Mouse (Mus musculus) hindbrain, postnatal 0 days (tissue): ENCODE data around the gene Nt5c2. TPM values are rescaled to one million over a fixed set of nuclear protein-coding genes. Genes with fewer than 3 reads are reported as not detected.

ENCODE experiments used
- ATAC-seq: fragments of 200-750 bp; cut with Nextera tagmentation; 2 replicates; pipeline ENCODE4 v1.8.0; 2017; ENCODE audit warnings: mild to moderate bottlenecking, moderate TSS enrichment, moderate library complexity
- DNase-seq: peaks from one replicate; pipeline ENCODE4 v3.0.0-alpha.2; 2015; ENCODE audit warnings: low spot score
- H3K27ac ChIP-seq: fragments of 300-500 bp; sonication (generic); 2 replicates; pipeline ENCODE4 v1.5.1; 2014; ENCODE audit warnings: mild to moderate bottlenecking
- H3K27me3 ChIP-seq: fragments of 300-500 bp; sonication (generic); 2 replicates; pipeline ENCODE4 v1.6.1; 2014; ENCODE audit warnings: low read length, mixed read lengths; ENCODE audit not compliant: insufficient read depth
- H3K36me3 ChIP-seq: fragments of 300-500 bp; sonication (generic); 2 replicates; pipeline ENCODE4 v1.6.1; 2014; ENCODE audit warnings: low read length, mixed read lengths; ENCODE audit not compliant: insufficient read depth
- H3K4me1 ChIP-seq: fragments of 300-500 bp; sonication (generic); 2 replicates; pipeline ENCODE4 v1.6.1; 2014; ENCODE audit warnings: antibody characterized with exemption, low read length, mixed read lengths; ENCODE audit not compliant: insufficient read depth
- H3K4me2 ChIP-seq: fragments of 300-500 bp; sonication (generic); 2 replicates; pipeline ENCODE4 v1.6.1; 2014; ENCODE audit warnings: low read depth, mild to moderate bottlenecking, low read length, moderate library complexity, mixed read lengths
- H3K4me3 ChIP-seq: fragments of 300-500 bp; sonication (generic); 2 replicates; pipeline ENCODE4 v1.5.1; 2014; ENCODE audit warnings: low read length
- H3K9ac ChIP-seq: fragments of 300-500 bp; sonication (generic); replicated peaks from 2 replicates; pipeline ENCODE4 v1.6.1; 2014; ENCODE audit warnings: mild to moderate bottlenecking, low read length, moderate library complexity, mixed read lengths
- H3K9me3 ChIP-seq: fragments of 300-500 bp; sonication (generic); 2 replicates; pipeline ENCODE4 v1.6.1; 2016; ENCODE audit warnings: low read length, mixed read lengths
- CTCF ChIP-seq: IDR thresholded peaks from 2 replicates; pipeline ENCODE4 v1.5.1; 2016; ENCODE audit warnings: antibody characterized with exemption, control low read depth, low read depth
- WGBS: fragments of 180-500 bp; shearing (Covaris S2); extraction: QIAGEN DNeasy Blood & Tissue Kit; methylation state at CpG from one replicate; pipeline ENCODE4 v1.1.7; 2014; 5-methylcytosine and 5-hydroxymethylcytosine counted together
- polyA plus RNA-seq: library from polyadenylated mRNA; unstranded; fragments of >200 nt; fragmentation: Nextera tagmentation; extraction: Ambion mirVana; gene quantifications from 2 replicates; pipeline ENCODE4 v1.2.1, GENCODE M21; 2015
- total RNA-seq: library from RNA; depleted of rRNA; stranded (reverse); fragments of >200 nt; gene quantifications from 2 replicates; pipeline ENCODE4 v1.2.3, GENCODE M21; 2014

The Nt5c2 gene
- total and polyA plus RNA-seq, 2 experiments from 2014 or later, result 43.4 to 79.8 TPM

- H3K27me3 ChIP-seq, result no peaks in the 10 kb centered on the region
- H3K4me1 ChIP-seq, result peaks cover 15% of the 10 kb centered on the region
- DNase-seq (no peak), ATAC-seq (no peak)
- no peak overlapping the region for H3K4me3 ChIP-seq
- no peak overlapping the region for H3K4me2 ChIP-seq
- no peaks in the 10 kb centered on the region for H3K36me3 ChIP-seq
- 70% methylated on average over 3 of the region's 3 CpGs for WGBS
- no peak for TF ChIP-seq CTCF
- no peak overlapping the region for H3K9ac ChIP-seq
- H3K9me3 ChIP-seq, result no peaks in the 10 kb centered on the region
- no peak overlapping the region for H3K27ac ChIP-seq
These were observed 55.4 kb downstream of the Nt5c2 start for GRCm38 (mm10) chr19:46959536-46959935.

DNA sequence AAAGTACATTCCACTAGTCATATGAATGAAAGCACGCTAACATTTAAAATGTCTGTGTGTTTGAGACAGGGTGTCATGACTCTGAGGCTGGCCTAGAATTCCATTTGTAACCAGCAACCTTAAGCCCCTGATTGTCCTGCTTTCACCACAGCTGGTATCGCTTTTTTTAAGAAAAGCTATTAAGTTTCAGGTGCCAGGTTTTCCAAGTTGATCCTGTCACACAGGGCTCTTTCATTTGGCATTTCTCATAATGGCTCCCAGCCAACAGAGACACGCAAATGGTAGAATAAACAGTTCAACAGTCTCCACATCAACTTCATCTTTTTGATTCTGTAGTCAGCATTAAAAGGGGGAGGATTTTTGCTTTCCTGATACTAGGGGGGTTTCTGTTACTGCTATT, 56.4 kb downstream of the Nt5c2 start:
- DNase-seq, result no peak

GRCm38 (mm10) chr19:46957971-46958370, 57.0 kb downstream of the Nt5c2 start:
- no peak overlapping the region for H3K9ac ChIP-seq
- 74% methylated on average over 4 of the region's 4 CpGs for WGBS
- no peak overlapping the region for H3K4me3 ChIP-seq
- ATAC-seq, result no peak
- H3K27ac ChIP-seq, result no peak overlapping the region
- TF ChIP-seq CTCF, result no peak
- H3K36me3 ChIP-seq, result no peaks in the 10 kb centered on the region
- DNase-seq, result no peak
- H3K9me3 ChIP-seq, result no peaks in the 10 kb centered on the region
- H3K27me3 ChIP-seq, result no peaks in the 10 kb centered on the region
- H3K4me2 ChIP-seq, result no peak overlapping the region
- peaks cover 15% of the 10 kb centered on the region for H3K4me1 ChIP-seq

More for the DNA sequence above, 56.4 kb downstream of the Nt5c2 start:
- H3K27me3 ChIP-seq, result no peaks in the 10 kb centered on the region
- no peaks in the 10 kb centered on the region for H3K36me3 ChIP-seq
- no peak overlapping the region for H3K9ac ChIP-seq
- H3K4me3 ChIP-seq, result no peak overlapping the region
- H3K27ac ChIP-seq, result no peak overlapping the region
- peaks cover 15% of the 10 kb centered on the region for H3K4me1 ChIP-seq
- ATAC-seq, result no peak
- H3K9me3 ChIP-seq, result no peaks in the 10 kb centered on the region
- 48% methylated on average over 3 of the region's 3 CpGs for WGBS
- H3K4me2 ChIP-seq, result no peak overlapping the region
- TF ChIP-seq CTCF, result no peak

- Histone ChIP-seq H3K27me3 (no peaks in the 10 kb centered on the region), H3K4me3 (no peak overlapping the region), H3K9me3 (no peaks in the 10 kb centered on the region), H3K4me2 (no peak overlapping the region), H3K9ac (no peak overlapping the region), H3K4me1 (peaks cover 15% of the 10 kb centered on the region), H3K27ac (no peak overlapping the region), H3K36me3 (no peaks in the 10 kb centered on the region)
- no peak for ATAC-seq
- no peak for TF ChIP-seq CTCF
- no peak for DNase-seq
- WGBS, result 89% methylated on average over 5 of the region's 5 CpGs
These were observed 58.0 kb downstream of the Nt5c2 start for GRCm38 (mm10) chr19:46957001-46957400.

GRCm38 (mm10) chr19:46956410-46956809, 58.5 kb downstream of the Nt5c2 start:
- H3K9ac ChIP-seq, result no peak overlapping the region
- ATAC-seq (no peak), DNase-seq (no peak)
- 80% methylated on average over 2 of the region's 2 CpGs for WGBS
- H3K4me3 ChIP-seq, result no peak overlapping the region
- H3K4me1 ChIP-seq, result peaks cover 15% of the 10 kb centered on the region
- no peak overlapping the region for H3K27ac ChIP-seq
- H3K36me3 ChIP-seq, result no peaks in the 10 kb centered on the region
- H3K4me2 ChIP-seq, result no peak overlapping the region
- H3K27me3 ChIP-seq, result no peaks in the 10 kb centered on the region
- H3K9me3 ChIP-seq, result no peaks in the 10 kb centered on the region
- TF ChIP-seq CTCF, result no peak

DNA sequence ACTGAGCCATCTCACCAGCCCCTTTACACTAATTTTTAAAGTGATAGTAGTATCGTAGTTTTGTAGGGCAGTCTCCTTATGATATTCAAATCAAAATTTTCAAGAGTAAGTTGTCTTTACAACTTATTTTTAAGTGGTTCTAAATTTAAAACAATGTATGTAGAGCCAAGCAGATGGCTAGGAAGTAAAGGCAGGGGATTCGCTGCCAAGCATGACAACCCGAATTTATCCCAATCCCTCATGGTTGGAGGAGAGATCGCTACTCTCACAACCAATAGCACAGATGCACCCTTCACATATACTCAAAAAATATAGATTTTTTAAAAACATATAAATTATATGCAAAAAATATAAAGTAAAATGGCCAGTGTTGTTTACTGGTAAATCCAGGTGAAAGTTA, 59.3 kb downstream of the Nt5c2 start:
- Histone ChIP-seq H3K9me3 (no peaks in the 10 kb centered on the region), H3K4me1 (peaks cover 11% of the 10 kb centered on the region), H3K27me3 (no peaks in the 10 kb centered on the region), H3K4me3 (no peak overlapping the region), H3K36me3 (no peaks in the 10 kb centered on the region), H3K27ac (no peak overlapping the region), H3K9ac (no peak overlapping the region), H3K4me2 (no peak overlapping the region)
- DNase-seq (no peak), ATAC-seq (no peak)
- 95% methylated on average over 4 of the region's 4 CpGs for WGBS
- TF ChIP-seq CTCF, result no peak

DNA sequence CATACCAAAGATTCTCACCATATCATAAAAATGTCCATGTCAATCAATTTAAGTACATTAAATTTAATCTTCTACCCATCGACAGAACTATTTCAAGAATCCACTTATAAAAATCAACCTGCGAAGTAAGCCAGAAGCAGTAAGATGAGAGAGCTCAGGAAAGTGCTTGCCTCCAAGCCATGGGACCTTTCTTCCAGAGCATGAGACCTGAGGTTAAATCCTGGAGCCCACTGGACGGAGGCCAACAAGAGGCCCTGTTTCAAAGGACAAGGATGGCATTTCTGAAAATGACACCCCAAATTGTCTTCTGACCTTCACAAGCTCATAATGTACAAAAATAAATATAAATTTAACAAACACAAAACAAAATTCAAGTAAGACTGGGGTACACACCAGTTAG, 61.4 kb downstream of the Nt5c2 start:
- no peak overlapping the region for H3K27ac ChIP-seq
- WGBS, result 84% methylated on average over 3 of the region's 3 CpGs
- H3K36me3 ChIP-seq, result peaks cover 5% of the 10 kb centered on the region; the same call in 1 of the 2 replicates
- no peak overlapping the region for H3K9ac ChIP-seq
- H3K4me2 ChIP-seq, result no peak overlapping the region
- DNase-seq (no peak), ATAC-seq (no peak)
- H3K4me3 ChIP-seq, result no peak overlapping the region
- no peaks in the 10 kb centered on the region; the same call in 1 of the 2 replicates for H3K4me1 ChIP-seq
- no peaks in the 10 kb centered on the region for H3K9me3 ChIP-seq
- no peak for TF ChIP-seq CTCF
- no peaks in the 10 kb centered on the region for H3K27me3 ChIP-seq
